Mouse (Mus musculus) thymus, adult 18-20 months (tissue): ENCODE measurements around the gene Ninj2.
A peak's percentile ranks its signal among the peaks of the same experiment; 100 is the strongest.

ENCODE experiments used
- DNase-seq, 2 experiments: peaks; one replicate each; pipeline ENCODE4 v3.0.0; 2022; ENCODE audit warnings: mixed read lengths in 2 of 2

Gene Ninj2

GRCm38 (mm10) chr6:120094091-120094776 is 1.1 kb downstream of the Ninj2 start:
- DNase-seq, result no peak

- DNase-seq, result no peak
Observed at GRCm38 (mm10) chr6:120095096-120095495, 1.9 kb downstream of the Ninj2 start.

GRCm38 (mm10) chr6:120095501-120095900 is 2.4 kb downstream of the Ninj2 start:
- DNase-seq, result no peak

DNA sequence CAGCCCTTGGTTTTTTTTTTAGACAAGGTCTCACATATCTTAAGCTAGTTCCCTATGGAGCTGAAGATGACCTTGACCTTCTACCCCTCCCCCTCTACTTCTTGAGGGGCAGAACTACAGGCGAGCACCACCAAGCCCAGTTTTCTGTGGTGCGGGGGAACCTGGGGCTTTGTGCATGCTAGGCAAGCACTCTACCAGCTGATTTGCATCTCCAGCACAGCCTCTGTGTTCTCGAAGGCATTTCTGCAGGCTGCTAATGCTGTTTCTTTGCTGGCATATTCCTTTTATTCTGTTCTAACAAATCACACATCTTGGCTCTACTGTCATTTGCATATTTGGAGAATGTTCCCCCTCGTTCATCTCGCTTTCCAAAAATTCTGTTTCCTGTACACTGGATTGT is 6.2 kb downstream of the Ninj2 start:
- no peak for DNase-seq

- DNase-seq, result no peak
Observed at GRCm38 (mm10) chr6:120101221-120101620, 8.1 kb downstream of the Ninj2 start.

- DNase-seq, result no peak
Observed at GRCm38 (mm10) chr6:120101996-120102395, 8.8 kb downstream of the Ninj2 start.

GRCm38 (mm10) chr6:120103104-120103503 is 10.0 kb downstream of the Ninj2 start:
- no peak for DNase-seq

- no peak for DNase-seq
Observed at GRCm38 (mm10) chr6:120105055-120105454, 11.9 kb downstream of the Ninj2 start.

DNA sequence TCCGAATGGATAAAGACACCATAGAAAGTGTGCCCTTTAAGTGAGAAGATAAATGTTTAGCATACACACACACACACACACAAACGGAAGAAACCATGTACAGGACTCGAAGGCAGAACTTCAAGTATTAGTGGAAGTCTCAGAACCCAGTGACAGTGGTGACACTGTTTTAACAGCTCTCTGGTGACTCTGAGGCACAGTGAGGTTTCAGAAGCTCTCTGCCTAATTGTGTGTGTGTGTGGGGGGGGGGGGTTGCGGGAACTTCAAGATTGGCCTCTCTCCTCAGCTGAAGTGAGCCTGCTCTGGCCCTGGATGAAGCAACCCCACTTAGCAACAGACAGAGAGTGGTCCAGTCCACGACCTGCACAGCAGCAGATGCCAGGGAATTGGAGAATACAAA is 14.4 kb downstream of the Ninj2 start:
- DNase-seq, result no peak

- DNase-seq, result no peak
Observed at GRCm38 (mm10) chr6:120108061-120108460, 14.9 kb downstream of the Ninj2 start.

DNA sequence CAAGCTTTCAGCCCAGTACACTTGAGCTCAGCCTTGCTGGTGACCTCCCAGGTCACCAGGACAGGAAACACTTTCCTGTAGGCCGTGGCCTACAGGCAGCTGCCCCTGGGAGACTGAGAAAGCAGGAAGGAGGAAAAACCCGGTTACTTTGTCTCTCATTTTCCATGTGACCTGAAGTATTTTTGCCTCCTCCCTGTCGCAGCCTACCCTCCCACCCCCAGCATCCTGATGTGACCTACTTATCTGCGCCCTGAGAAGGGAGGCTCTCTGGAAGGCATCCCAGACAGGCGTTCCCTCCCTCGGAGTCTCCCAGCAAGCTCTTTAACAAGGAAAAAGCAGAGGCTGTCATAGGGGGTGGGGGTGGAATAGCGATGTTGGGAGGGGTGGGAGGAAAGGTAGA is 16.0 kb downstream of the Ninj2 start:
- no peak for DNase-seq

GRCm38 (mm10) chr6:120109932-120110331 is 16.8 kb downstream of the Ninj2 start:
- DNase-seq, result no peak

DNA sequence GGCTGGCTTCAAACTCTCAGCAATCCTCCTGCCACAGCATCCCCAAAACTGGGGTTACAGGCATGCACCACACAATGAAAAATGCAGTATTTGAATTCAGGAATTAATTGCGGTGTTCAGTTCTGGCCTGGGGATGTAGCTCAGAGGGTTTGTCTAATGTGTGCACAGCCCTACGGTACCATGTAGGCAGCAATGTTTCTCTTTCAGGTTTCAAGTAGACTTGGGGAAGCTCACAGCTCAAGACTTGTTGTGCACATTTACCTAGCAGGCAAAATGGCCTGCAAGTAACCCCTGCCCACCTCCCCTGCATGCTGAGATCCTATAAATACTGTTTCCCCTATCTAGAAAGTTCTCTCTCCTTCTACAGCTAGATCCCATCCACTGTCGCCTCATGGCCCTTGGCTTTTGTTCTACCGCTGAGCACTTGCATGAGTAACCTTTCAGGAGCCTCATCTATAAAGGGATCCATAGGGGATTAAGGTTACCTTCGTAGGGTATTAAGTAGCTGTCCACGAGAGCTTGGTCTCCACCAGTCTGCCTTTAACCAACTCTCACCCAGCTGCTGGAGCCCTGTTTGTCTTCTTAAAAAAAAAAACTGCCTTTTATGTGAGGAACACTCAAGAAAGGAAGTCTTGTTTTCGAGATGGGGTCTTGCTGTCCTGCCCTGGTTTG is 17.7 kb downstream of the Ninj2 start:
- no peak for DNase-seq

GRCm38 (mm10) chr6:120111410-120111783 is 18.2 kb downstream of the Ninj2 start:
- DNase-seq, result no peak

DNA sequence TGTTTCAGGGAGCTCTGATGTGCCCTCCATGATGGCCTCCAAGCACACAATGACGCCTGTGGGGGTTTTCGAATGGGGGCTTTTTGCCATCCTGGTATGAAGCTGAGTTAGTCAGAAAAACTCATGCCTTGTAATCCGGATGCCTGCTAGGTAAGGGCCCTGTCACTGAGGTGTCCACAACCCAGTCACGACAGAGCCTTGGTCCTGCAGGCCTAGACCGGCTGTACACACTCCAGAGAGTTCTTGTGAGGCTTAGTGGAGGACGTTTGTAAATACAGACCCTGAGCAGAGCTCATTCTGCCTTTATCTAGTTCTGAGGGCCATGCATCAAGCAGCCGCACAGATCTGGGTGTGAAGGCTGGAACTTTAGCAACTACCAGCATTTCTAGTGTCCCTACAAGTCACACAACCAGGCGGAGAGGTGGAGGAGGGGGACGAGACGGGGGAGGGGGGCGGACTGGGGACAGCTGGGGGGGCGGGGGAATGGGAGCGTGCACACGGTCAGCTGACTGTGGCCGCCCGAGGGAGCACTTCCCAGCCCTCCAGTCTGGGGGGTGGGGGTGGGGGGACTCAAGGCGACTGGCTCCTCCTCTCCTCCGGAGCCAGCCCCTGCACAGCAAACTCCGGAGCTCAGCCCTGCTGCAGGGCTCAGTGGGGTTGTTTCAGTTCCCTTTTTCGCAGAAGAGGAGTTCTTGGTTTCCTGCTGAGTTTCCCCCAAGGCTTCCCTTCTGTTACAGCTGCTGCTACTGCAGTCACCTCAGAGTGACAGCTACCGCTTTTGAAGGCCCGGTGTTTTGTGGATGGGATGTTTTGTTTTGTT is 19.0 kb downstream of the Ninj2 start:
- peak; percentile 67 to 79 for DNase-seq

DNA sequence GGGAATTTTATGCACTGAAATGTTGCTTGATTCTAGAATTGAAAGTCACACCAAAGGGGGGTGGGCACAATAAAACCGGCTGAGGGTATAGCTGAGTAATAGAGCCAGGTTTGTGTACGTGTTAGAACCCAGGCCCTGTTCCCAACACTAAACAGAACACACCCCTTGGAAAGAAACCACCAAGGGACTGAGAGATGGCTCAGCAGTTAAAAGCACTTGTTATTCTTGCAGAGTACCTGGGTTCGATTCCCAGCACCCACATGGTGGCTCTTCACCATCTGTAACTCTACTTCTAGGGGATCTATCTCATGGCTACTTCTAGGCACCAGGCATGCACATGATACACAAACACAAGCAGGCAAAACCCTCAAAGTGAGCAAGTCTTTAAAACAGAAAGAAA is 20.7 kb downstream of the Ninj2 start:
- DNase-seq, result no peak

DNA sequence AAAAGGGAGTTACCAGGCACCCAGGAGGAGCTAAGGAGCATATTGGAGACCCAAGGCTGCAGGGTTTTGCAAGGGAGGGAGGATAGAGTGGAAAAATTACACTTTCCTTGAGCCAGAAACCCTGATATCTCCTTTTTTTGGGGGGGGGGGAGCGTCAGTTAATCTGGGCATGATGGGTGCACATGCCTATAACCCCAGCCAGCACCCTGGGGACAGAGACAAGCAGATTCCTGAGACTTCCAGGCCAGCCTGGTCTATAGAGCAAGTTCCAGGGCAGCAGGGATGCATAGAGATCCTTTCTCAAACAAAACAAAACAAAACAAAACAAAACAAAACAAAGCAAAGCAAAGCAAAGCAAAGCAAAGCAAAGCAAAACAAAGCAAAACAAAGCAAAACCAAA is 21.1 kb downstream of the Ninj2 start:
- no peak for DNase-seq

GRCm38 (mm10) chr6:120114698-120115097 is 21.5 kb downstream of the Ninj2 start:
- no peak for DNase-seq

DNA sequence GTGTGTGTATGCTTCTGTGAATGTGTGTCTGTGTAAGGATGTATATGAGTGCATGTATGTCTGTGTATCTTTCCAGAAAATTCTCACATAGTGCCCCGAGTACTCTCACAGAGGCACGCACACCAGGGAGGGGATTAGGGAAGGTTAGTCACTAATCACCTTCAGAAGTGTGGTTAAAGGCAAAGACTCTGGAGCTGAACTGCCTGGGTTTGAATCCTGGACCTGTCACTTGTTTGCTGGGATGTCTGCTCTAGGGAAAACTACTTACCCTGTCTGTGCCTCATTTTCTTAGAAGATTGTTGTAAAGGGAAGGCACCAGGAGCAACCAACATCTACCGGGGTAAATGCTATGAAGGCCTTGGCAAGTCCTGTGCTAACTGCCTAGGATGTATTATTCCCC is 22.3 kb downstream of the Ninj2 start:
- no peak for DNase-seq

DNA sequence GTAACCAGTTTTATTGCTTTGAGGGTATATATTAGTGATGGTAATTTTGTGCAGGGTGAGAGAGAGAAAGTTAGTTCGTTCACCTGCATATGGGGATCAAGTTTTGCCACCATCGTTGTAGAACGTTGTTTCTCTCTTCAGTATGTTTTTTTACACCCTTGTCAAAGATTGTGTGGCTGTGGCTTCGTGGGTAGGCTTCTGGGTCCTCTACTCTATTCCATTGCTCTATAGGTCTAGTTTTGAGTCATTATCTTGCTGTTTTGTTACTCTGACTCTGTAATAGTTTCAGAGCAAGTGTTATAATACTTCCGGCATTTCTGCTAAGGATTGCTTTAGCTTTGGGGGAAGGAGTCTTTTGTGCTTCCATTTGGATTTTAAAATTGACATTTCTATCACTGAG is 26.7 kb downstream of the Ninj2 start:
- no peak for DNase-seq

DNA sequence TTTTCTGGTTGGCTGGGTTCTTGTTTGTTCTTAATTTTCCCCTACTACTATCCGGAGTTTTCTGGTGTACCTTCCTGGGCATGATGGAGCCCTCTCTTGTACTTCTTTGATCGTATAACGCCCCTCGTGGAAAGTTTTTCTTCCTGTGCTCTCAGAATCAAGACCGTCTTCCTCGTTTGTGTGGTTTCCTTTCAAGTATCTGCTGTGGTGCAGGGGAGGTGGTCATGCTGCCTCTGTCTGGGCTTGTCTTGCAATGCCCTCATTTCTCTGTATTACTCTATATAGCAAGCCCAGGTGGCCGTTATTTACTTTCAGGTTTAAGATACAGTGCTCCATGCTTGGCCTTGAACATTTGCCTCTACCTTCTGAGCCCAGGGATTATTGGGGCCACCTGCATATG is 31.5 kb downstream of the Ninj2 start:
- DNase-seq, result peak in 1 of 2 experiments; percentile 55

- DNase-seq, result no peak
Observed at GRCm38 (mm10) chr6:120126456-120126855, 33.3 kb downstream of the Ninj2 start.

- DNase-seq, result no peak
Observed at GRCm38 (mm10) chr6:120127321-120127720, 34.2 kb downstream of the Ninj2 start.

DNA sequence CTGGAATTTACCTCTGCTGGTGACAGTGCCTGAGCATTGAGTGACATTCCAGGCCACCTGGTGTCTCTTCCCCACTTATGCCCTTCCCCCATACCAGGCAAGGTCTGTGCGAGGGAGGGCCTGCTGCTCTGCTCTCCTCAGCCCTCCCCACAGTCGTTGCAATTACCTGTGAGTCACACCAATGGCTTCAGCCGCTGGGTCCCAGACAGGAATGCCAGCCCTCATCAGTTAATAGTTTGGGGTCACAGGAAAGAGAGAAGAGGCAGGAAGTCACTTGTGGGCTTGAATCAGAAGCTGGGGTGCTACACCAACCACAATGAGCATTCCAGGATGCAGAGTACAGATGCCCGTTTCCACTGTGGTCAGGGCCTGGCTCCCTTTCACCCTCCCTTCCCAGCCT is 41.6 kb downstream of the Ninj2 start:
- DNase-seq, result no peak
